Mouse (Mus musculus) embryo, embryonic 10 days (tissue): ENCODE results near the gene Lypd1.

Source experiments
- DNase-seq: peaks from one replicate; pipeline ENCODE4 v3.0.0-alpha.2; 2015; ENCODE audit warnings: low spot score

Lypd1 gene

DNA sequence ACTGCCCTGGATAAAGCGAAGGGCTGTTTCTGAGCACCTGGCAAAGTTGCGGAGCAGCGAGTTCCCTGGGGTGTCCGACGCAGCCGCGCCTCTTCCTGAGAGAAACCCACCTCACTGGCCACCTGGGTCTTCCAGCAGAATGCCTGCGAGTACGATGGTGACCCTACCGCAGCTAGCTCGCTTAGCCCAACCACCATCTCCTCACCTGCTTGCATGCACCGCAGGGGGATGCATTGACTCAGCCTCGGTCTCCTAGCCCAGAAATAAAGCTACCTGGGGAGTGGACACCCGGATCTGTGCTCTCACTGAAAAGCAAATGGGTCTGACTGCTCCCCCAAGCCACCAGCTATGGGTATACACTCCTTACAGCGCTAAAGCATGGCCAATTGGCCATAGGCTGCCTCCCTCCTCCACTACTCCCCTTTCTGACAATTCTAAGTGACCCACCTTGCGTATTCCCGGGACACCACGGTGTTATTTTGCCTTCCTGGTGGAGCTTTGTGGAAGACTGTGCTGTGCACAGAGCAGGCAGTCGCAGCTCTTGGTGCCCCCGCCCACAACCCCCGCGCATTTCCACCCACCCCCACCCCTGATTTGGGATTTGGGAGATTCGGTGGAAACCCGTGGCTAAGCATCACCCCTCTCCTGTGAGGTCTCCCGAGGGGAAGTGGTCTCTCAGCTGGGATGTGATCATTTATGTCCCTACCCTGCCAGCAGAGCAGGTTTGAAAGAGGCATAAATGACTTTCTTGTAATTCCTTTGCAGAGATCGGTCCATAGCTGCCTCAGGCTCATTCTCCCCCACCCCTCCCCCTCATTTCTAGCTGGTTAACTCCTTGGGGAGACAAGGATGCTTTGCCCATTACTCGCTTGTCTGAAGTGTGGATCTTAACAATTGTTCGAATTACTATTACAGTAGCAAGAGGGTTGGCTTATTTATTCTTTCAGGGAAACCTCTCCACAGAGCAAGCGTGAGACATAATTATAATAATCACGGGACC, at the start of gene Lypd1:
TSS of gene Lypd1 (minus strand) at position 501 of the 1,000 bp plus-strand sequence.
- DNase-seq = no peak

DNA sequence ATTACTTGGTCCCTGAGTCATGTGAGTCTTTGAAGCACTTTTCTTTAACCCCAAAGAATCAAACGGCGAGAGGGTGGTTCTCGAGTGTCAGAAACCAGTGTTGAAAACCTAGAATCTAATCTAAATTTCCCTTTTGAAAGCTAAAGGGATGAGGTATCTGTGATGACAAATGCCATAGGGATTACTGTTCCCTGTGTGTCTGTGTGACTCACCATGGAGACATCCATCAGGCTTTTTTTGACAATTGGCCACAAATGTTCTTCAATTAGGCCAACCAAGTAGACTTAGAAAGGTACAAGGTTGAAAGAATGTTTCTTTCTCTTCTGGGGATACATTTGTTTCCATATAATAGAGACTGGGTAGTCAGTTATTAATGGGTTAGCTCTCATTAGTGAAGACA, 38.1 kb upstream of the Lypd1 start:
- no peak for DNase-seq

DNA sequence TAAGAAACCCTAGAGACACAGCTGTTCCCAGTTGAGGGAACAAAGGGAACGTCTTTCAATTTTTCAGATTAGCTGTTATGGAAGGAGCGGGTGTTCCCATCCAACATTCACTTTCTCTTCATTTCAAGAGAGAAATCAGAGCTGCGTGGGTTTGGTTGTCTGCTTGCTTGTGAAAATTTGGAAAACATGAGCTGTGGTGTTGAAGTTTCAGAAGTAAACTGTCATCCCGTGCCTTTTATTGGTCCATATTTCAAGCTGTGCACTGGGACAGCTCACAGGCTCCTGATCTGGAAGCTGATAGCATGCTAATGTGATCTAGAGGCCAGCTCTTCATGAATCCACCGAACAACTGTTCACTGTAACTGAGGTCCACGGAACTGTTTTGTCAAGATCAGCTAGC, 36.2 kb upstream of the Lypd1 start:
- DNase-seq = no peak

- DNase-seq = no peak
These were observed 32.2 kb upstream of the Lypd1 start for GRCm38 (mm10) chr1:125945136-125945535.

- no peak for DNase-seq
These were observed 30.4 kb upstream of the Lypd1 start for GRCm38 (mm10) chr1:125943305-125943704.

DNA sequence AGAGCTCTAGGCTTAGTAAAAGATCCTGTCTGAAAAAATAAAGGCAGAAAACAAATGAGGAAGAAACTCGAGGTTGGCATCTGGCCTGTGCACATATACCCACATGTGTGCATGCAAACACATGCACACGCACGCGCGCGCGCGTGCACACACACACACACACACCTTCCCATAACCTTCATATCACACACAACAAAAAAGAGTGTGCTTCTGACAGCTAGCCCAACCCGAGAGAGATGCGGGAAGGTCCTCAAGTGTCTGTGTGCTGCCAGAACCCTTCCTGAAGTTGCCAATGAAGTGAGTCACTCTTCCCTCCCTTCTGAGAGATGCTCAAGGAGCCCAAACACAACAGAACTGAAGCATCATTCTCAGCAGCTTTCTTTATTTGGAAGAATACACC, 12.6 kb upstream of the Lypd1 start:
- DNase-seq = no peak

DNA sequence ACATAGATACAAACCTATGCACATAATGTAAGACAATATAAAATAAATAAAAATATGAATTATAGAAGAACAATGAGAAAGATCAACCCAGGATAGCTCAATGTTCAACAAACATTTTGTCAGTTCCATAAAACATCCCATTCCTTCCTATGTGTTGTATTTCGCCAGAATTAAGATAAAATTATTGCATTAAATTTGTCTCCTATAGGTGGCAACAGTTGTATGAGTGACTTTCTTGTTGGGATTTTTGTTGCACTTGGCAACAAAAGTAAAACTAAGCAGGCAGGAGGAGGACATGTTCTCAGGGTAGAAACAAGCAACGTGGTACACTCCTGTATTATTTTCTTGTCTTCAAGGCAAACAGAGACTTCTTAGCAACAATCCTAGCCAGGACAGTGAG, 10.2 kb upstream of the Lypd1 start:
- no peak for DNase-seq

GRCm38 (mm10) chr1:125920696-125921095, 7.8 kb upstream of the Lypd1 start:
- DNase-seq = no peak

DNA sequence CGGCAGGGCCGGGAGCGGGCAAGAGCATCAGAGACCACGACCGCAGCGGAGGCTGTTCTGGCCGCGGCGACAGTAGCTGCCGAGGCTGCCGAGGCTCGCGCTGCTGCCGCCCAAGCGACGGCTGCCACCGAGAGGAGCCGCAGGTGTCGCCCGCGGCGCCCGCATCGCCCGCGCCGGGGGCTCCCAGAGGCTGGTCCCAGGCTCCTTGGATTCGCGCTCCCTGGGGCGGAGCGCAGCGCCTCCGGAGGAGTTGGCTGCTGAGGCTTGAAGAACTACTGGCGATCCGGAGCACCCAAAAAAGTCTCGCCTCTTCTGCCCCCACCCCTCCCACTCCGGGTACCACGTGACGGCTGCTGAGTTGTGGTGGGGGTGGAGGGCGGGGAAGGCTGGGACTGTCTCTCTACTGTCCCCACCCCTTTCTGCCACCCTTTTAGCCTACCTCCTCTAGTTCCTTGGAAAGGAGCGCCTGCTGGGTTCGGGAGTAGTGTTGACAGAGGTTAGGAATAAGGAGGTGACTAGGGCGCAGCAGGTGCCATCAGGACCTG, 928 bp downstream of the Lypd1 start:
- peak; percentile 45 for DNase-seq

- peak; percentile 27 for DNase-seq
These were observed 1.5 kb downstream of the Lypd1 start for GRCm38 (mm10) chr1:125911337-125911900.

GRCm38 (mm10) chr1:125910871-125911265, 2.0 kb downstream of the Lypd1 start:
- DNase-seq = peak; percentile 39

- DNase-seq = peak; percentile 73
These were observed 2.6 kb downstream of the Lypd1 start for GRCm38 (mm10) chr1:125910211-125910870.

GRCm38 (mm10) chr1:125893158-125893557, 19.7 kb downstream of the Lypd1 start:
- DNase-seq = no peak

GRCm38 (mm10) chr1:125870056-125870455, 42.8 kb downstream of the Lypd1 start:
- no peak for DNase-seq

DNA sequence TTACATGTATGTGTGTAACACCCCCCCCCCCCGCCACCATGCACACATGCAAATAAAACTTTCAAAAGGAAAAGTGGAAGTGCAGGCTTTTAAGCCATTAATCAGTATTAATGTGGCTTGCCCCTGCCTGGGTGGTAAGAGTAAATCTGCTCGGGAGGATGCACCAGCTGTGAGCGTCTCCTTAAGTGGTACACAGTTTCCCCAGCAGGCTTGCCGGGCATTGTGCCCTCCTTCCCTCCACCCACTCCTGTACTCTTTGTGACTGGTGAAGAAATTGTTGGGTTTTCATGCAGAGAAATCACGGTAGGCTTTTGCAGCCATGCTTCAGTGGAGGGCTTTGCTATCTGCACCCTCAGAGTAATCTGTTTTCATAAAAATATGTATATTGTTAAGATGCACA, 54.3 kb downstream of the Lypd1 start:
- DNase-seq = no peak

DNA sequence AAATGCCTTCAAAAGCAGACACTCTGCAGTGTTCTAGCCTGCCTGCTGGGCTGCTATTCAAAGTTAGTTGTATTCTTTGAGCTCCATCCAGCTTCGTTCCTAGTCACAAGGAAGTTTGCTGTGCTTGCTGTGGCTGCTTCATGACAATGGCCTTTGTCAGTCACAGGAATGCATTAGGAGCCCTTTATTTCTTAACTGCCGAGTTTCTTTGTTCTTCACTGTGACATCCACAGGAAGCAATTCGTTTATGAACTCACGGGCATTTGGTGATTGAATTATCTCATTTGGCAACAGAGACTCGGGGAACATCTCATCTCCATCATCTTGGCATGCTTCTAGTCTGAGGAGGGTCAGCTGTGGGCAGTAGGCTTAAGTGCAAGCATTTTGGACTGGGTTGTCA, 58.3 kb downstream of the Lypd1 start:
- DNase-seq = peak; percentile 51

- no peak for DNase-seq
These were observed 73.0 kb downstream of the Lypd1 start for GRCm38 (mm10) chr1:125839746-125840392.

DNA sequence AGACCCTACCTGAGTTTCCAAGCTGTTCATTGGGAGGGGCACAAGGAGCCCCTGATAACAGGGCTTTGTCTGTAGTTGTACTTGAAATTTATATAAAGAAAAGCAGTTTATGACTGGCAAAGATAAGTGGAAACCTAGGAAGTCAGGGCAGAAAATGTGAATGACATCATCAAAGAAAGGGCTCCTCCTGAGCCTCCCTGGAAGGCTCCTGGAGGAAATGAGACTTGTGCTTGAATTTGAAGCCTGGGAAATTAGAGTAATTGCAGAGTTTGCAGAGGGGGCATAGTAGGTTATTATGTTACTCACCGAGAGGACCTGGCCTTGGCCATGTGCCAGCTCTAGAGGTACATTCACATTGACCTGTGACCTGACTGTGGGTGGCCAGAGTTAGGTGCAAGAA, 75.4 kb downstream of the Lypd1 start:
- no peak for DNase-seq

DNA sequence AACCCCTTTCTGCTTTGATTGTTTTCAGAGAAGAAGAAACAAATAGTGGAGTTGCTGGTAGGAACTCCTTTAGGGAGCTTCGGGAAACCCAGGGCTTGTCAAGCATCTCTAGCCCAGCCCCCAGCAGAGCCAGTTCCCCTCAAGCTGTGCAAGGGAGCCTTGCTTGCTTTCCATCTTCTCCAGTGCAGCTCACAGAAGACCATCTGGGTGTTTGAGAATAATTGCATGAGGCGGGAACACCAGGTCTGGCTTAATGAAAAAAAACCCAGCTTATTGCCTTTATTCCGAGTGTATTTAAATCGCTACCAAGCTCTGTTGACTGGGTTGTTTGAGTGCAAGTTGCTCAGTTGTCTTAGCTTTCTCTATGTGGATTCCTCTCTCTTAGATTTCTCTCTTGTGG, 89.3 kb downstream of the Lypd1 start:
- no peak for DNase-seq

DNA sequence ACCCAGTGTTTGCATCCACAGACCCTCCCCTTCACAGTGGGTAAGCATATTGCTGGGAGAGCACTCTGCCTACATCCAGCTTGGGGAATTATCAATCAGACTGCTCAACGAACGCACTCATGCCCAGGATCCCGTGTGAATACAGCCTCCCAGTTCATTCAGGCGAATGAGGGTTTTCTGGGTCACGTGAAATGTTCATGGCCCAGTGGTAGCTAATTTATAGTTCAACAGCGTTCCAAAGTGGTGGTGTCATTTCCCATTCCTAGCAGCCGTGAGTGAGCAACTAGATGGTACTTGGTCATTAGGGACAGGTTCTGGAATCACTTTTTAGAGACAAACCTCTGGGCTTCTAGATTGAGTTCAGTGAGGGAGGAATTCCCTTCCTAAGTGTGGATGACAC, 91.8 kb downstream of the Lypd1 start:
- no peak for DNase-seq
